Mouse (Mus musculus) spleen, adult 2 months (tissue): ENCODE data around the gene Axin1. TPM values are rescaled to one million over a fixed set of nuclear protein-coding genes. Genes with fewer than 3 reads are reported as not detected.
A peak's percentile ranks its signal among the peaks of the same experiment; 100 is the strongest.
"Not testable (repeated sequence)": the region's sequence is repeated elsewhere in the genome, so short reads cannot be mapped to it uniquely, and the experiment has no call there.

Source experiments
- DNase-seq, 2 experiments: peaks; one replicate each; pipeline versions ENCODE4 v3.0.0 to v3.0.0-alpha.2; 2012 to 2021; ENCODE audit warnings: low spot score in 2 of 2, low read depth in 1 of 2
- H3K27ac ChIP-seq: fragments of 200-500 bp; 2 replicates; pipeline ENCODE4 v1.5.1; 2012; ENCODE audit warnings: low read length, inconsistent platforms; ENCODE audit not compliant: insufficient read depth
- H3K27me3 ChIP-seq: fragments of 200-500 bp; 2 replicates; pipeline ENCODE4 v1.6.1; 2012; ENCODE audit warnings: mild to moderate bottlenecking, moderate library complexity, low read length, inconsistent platforms; ENCODE audit not compliant: control insufficient read depth, insufficient read depth
- H3K36me3 ChIP-seq: fragments of 200-500 bp; 2 replicates; pipeline ENCODE4 v1.6.1; 2012; ENCODE audit warnings: mild to moderate bottlenecking, low read length, inconsistent platforms; ENCODE audit not compliant: control insufficient read depth, insufficient read depth
- H3K4me1 ChIP-seq: fragments of 200-500 bp; 2 replicates; pipeline ENCODE4 v1.6.1; 2011; ENCODE audit warnings: inconsistent platforms; ENCODE audit not compliant: control insufficient read depth, insufficient read depth, insufficient read length
- H3K4me3 ChIP-seq: fragments of 200-500 bp; 2 replicates; pipeline ENCODE4 v1.5.1; 2011; ENCODE audit warnings: mild to moderate bottlenecking, inconsistent platforms; ENCODE audit not compliant: insufficient read depth, insufficient read length; ENCODE audit errors: extremely low read depth
- CTCF ChIP-seq: fragments of 200-500 bp; IDR thresholded peaks from 2 replicates; pipeline ENCODE4 v1.5.1; 2011; ENCODE audit warnings: mild to moderate bottlenecking, inconsistent platforms; ENCODE audit not compliant: insufficient read depth, insufficient read length, insufficient replicate concordance; ENCODE audit errors: extremely low read depth
- POLR2A ChIP-seq: fragments of 200-500 bp; IDR thresholded peaks from 2 replicates; pipeline ENCODE4 v1.6.1; 2011; ENCODE audit warnings: low read depth, low read length, inconsistent platforms
- WGBS: fragments of 180-500 bp; shearing (Covaris S2); methylation state at CpG from one replicate; pipeline ENCODE4 v1.1.7; 2018; 5-methylcytosine and 5-hydroxymethylcytosine counted together
- polyA plus RNA-seq: library from polyadenylated mRNA; depleted of rRNA; stranded (reverse); fragments of >200 nt; gene quantifications from 2 replicates; pipeline ENCODE4 v1.2.3, GENCODE M21; 2012

The Axin1 gene
- polyA plus RNA-seq, 1 experiment: 18.6 TPM

DNA sequence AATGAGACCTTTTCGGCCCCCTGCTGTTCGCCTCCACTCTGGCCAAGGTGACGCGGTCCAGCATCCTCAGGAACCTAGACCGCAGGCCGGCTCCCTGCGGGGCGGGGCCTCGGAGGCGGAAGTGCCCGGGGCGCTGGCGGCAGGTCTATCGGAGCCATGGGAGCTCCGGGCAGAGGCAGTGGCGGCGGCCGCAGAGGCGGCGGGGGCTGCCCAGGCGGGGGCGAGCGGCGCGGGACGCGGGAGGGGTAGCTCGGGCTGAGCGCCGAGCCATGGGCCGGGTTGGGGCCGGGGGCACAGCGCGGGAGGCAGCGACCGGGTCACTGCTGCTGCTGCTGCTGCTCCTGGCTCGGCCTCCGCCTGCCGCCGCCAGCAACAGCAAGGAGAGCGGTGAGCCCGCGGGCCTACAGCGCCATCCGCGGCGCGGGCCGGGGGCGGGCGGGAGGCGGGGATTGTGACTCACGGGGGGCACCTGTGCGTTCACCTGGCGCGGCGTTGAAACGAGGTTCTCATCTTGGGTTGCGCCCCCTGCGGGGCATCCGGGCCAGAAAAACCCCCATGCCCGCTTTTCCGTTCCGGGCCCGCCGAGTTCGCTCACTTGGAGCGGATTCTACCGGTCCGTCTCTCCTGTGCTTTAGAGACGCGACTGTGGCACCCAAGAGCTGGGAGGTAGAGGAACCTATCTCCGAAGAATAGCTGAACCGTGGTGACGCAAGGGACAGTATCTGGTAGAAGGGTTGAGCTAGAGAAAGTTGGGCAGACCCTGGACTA, 25.1 kb upstream of the Axin1 start, which contains the start of gene Tmem8:
TSS of gene Tmem8 (plus strand) at position 119 of the 768 bp plus-strand sequence.
- peak within 1 kb of the TSS; percentile 36 for H3K27ac ChIP-seq
- WGBS: under 1% methylated on average over 62 of the region's 75 CpGs
- H3K27me3 ChIP-seq: no peaks in the 10 kb centered on the region
- H3K4me3 ChIP-seq: peak within 1 kb of the TSS; percentile 65
- TF ChIP-seq POLR2A: peak; percentile 35
- peak; percentile 28; the same call in 1 of the 2 replicates for TF ChIP-seq CTCF
- peak; percentile 50 to 76 for DNase-seq
- no peaks in the 10 kb centered on the region; the same call in 1 of the 2 replicates for H3K4me1 ChIP-seq
- no peaks in the 10 kb centered on the region for H3K36me3 ChIP-seq

DNA sequence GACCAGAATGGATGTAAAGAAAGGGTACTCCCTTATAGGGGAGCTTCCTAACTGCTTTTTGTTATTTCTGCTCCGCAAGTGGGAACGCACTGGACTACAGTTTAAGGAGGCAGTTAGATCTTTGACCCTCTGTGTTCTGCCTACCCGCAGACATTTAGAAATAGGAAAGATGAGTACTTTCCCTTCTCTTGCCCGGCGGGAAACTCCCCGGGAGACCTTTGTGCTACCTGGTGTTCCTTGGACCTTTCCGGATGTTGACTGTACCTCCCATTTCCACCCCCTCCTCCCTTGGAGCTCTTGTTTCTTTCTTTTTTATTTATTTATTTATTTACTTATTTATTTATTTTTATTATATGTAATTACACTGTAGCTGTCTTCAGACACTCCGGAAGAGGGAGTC, 24.4 kb upstream of the Axin1 start:
- TF ChIP-seq POLR2A (no peak), CTCF (no peak)
- 33% methylated on average over 8 of the region's 8 CpGs for WGBS
- DNase-seq: no peak
- Histone ChIP-seq H3K27me3 (no peaks in the 10 kb centered on the region), H3K4me1 (no peaks in the 10 kb centered on the region; the same call in 1 of the 2 replicates), H3K27ac (no peak overlapping the region), H3K4me3 (peak overlapping the region; percentile 65), H3K36me3 (no peaks in the 10 kb centered on the region)

DNA sequence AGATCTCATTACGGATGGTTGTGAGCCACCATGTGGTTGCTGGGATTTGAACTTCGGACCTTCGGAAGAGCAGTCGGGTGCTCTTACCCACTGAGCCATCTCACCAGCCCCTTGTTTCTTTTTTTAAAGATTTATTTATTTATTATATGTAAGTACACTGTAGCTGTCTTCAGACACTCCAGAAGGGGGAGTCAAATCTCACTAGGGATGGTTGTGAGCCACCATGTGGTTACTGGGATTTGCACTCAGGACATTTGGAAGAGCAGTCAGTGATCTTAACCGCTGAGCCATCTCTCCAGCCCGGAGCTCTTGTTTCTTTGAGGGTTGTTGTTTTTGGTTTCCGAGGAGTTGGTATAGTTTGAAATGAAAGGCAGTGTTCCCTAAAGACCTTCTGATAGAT, 24.0 kb upstream of the Axin1 start:
- not testable (repeated sequence) for H3K27ac ChIP-seq, H3K4me3 ChIP-seq, H3K4me1 ChIP-seq, H3K27me3 ChIP-seq, H3K36me3 ChIP-seq, DNase-seq
- 84% methylated on average over 7 of the region's 7 CpGs for WGBS

DNA sequence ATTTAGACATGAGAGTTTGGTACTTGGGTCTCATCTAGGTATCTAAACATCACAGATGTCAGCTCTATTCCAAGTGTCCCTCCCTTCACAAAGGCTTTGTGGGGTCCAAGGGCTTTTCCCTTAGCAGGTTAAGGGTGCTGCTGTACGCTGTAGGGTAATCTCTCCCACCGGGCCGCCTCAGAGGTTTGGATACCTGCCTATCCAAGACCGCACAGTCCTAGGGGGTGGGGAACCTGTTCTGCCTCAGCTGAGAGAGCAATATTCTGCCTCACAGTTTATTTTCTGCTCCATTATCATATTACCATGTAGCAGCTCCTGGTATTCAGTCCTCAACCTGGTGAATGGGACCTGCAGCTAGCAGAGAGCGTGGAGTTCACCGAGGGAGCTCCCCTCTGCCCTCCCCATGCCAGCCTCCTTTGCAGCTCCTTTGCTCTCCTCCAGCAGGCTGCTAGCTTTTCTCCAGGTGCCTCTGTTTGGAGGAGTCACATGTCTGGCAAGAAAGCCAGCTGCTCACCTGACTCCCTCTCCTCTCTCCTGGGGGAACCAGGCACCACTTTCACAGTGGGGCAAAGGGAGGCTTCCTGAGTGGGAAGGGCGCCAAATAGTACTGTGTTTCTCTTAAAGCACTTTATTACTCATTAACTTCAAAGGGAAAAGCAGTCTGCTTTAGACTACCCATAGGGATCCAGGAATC, 23.1 kb upstream of the Axin1 start:
- WGBS: 84% methylated on average over 7 of the region's 7 CpGs
- DNase-seq: no peak
- H3K36me3 ChIP-seq: no peaks in the 10 kb centered on the region
- H3K4me1 ChIP-seq: no peaks in the 10 kb centered on the region; the same call in 1 of the 2 replicates
- no peak for TF ChIP-seq POLR2A
- no peak for TF ChIP-seq CTCF
- no peaks in the 10 kb centered on the region for H3K27me3 ChIP-seq
- H3K27ac ChIP-seq: no peak overlapping the region
- H3K4me3 ChIP-seq: no peak overlapping the region

DNA sequence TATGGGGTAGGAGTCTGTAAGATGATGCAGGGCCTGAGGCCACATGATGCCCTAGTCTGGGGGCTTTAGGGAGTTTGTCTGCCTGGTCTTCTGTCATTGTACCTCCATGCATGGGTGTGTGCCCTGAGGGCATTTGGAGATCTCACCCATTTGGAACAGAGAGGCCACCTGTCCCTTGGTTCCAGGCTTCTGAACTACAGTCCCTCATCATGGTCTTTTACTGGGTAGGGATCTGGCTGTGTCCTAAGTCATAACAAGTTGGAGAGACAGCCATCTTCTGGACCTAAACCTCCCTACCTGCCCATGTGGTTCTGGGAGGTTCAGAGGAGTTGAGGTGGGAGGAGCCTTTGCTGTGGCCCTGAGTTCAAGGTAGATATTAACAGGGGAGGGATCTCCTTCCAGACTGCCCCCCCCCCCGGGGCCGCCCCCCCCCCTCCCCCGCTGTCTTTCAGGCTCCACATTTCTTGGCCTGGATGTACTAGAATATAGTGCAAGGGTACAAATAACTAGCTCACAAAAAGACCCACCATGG, 22.5 kb upstream of the Axin1 start:
- no peaks in the 10 kb centered on the region for H3K36me3 ChIP-seq
- H3K4me3 ChIP-seq: no peak overlapping the region
- no peak for TF ChIP-seq CTCF
- WGBS: 76% methylated on average over 3 of the region's 3 CpGs
- no peak for DNase-seq
- H3K27me3 ChIP-seq: no peaks in the 10 kb centered on the region
- no peaks in the 10 kb centered on the region; the same call in 1 of the 2 replicates for H3K4me1 ChIP-seq
- H3K27ac ChIP-seq: no peak overlapping the region

DNA sequence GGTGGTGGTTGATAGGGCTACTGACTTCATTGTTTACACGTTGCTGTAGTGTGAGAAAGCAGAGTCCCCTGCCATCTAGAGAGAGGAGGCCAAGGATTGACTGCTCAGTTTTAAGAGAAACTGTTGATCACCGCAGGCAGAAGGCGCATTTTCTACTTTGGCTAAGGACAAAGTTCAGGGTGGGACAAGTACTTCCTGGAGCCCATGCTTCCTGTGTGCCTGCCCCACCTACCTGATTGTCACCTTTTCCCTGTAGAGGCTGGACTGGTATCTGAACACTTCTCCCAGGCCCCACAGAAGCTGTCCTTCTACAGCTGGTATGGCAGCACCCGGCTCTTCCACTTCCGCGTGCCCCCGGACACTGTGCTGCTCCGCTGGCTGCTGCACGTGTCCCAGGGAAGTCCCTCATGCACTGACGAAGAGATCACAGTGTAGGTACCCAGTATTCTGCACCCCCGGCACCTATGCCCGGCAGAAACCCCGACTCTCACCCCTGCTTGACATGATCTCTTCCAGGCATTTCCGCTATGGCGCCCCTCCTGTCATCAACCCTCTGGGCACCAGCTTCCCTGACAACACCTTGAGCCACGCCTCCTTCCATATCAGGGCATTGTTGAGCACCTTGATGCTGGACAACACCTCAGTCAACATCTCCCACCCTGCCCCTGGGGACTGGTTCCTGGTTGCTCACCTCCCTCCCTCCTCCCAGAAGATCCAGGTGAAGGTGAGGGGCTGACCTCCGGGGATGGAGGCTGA, 21.8 kb upstream of the Axin1 start:
- DNase-seq: no peak
- TF ChIP-seq POLR2A: no peak
- TF ChIP-seq CTCF: no peak
- H3K4me1 ChIP-seq: no peaks in the 10 kb centered on the region; the same call in 1 of the 2 replicates
- no peak overlapping the region for H3K4me3 ChIP-seq
- no peaks in the 10 kb centered on the region for H3K27me3 ChIP-seq
- WGBS: 92% methylated on average over 17 of the region's 17 CpGs
- no peaks in the 10 kb centered on the region for H3K36me3 ChIP-seq
- H3K27ac ChIP-seq: no peak overlapping the region
